Mouse (Mus musculus) E14TG2a.4 (cell line): ENCODE results near the gene Mvp.

Source experiments
- CTCF ChIP-seq: conservative IDR thresholded peaks from 2 replicates; pipeline ENCODE4 v1.5.1; 2014; ENCODE audit warnings: low read length
- NANOG ChIP-seq: IDR thresholded peaks from 2 replicates; pipeline ENCODE4 v1.6.1; 2014; ENCODE audit warnings: borderline replicate concordance, low read length, mixed read lengths
- POU5F1 ChIP-seq: IDR thresholded peaks from 2 replicates; pipeline ENCODE4 v1.6.1; 2014; ENCODE audit warnings: low read length, borderline replicate concordance

GRCm38 (mm10) chr7:126982054-126982453 is 32.4 kb downstream of the Mvp start:
- no peak for TF ChIP-seq CTCF
- no peak for TF ChIP-seq NANOG
- TF ChIP-seq POU5F1 = no peak
